Mouse (Mus musculus): ENCODE data around the gene Ntn3.

DNA sequence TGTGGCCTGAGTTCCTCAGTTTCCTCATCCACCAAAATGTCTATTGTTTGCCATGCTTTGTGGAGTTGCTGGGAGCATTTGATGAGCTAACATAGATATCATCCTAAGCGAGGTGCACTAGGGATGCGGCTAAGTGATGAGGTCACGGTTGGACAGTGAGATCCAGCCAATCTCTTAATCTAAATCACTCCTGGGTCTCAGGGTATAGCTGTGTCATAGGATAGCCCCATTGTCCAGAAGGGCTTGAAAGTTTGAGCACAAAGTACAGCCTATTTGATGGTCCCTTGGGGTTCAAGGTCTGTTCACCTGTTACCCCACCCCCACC lies 547 bp upstream of the Ntn3 start:
- no peak for TF ChIP-seq POLR2A (IDR thresholded peaks at IDR 0.05; ENCODE audit: low read depth, low read length)
- TF ChIP-seq CTCF (IDR thresholded peaks at IDR 0.05; ENCODE audit: extremely low read depth, insufficient read length, insufficient replicate concordance, low read depth, low read length), result no peak

All from small intestine, adult 2 months (tissue).